Mouse (Mus musculus): ENCODE data around the gene Gpr161. TPM values are rescaled to one million over a fixed set of nuclear protein-coding genes. Genes with fewer than 3 reads are reported as not detected.

Gene Gpr161
- 2.9 TPM in 2 replicates for polyA plus RNA-seq (2015; fragmentation: Nextera tagmentation; extraction: Ambion mirVana)

GRCm38 (mm10) chr1:165295489-165295888 lies at the start of gene Gpr161:
Gene Gpr161 (plus strand): TSS chr1:165295789.
- Histone ChIP-seq H3K9ac (no peak within 1 kb of the TSS), H3K4me1 (replicated peaks) (0 out of 2 replicates have a peak, but pooled peaks cover 4% of the 10 kb centered on the region), H3K27me3 (no peaks in the 10 kb centered on the region), H3K36me3 (peaks cover 38% of the 10 kb centered on the region), H3K27ac (replicated peaks) (no peak within 1 kb of the TSS), H3K4me2 (no peak within 1 kb of the TSS), H3K4me3 (no peak within 1 kb of the TSS), H3K9me3 (no peaks in the 10 kb centered on the region)
- ATAC-seq (ENCODE audit: low read depth) = no peak
- 88% methylated on average over 1 of the region's 1 CpGs for WGBS

DNA sequence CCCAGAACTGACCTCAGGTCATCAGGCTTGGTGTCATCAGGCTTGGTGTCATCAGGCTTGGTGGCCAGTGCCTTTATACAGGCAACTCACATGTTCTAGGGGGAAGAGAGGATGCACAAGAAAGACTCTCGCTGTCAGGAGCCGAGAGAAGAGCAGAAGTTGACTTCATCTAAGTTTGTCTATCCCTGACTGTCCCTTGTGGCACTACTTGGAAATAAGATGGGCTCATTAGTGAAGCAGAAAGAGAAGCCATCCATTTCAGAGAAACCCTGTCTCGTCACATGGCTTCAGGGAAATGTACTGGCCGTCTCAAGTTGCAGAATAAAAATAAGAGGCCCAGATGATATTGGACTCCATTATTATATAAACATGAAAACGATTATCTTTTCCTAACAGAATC lies 49.0 kb upstream of the Gpr161 start:
- no peak for ATAC-seq (ENCODE audit: low read depth)
- H3K4me1 ChIP-seq (replicated peaks) = no peaks in the 10 kb centered on the region
- no peak overlapping the region for H3K9ac ChIP-seq
- no peaks in the 10 kb centered on the region for H3K9me3 ChIP-seq
- no peak overlapping the region for H3K4me3 ChIP-seq
- H3K27ac ChIP-seq (replicated peaks) = 0 out of 2 replicates have a peak overlapping the region, but pooled peaks have one; percentile 6
- H3K27me3 ChIP-seq = no peaks in the 10 kb centered on the region
- WGBS = 69% methylated on average over 5 of the region's 5 CpGs
- no peaks in the 10 kb centered on the region for H3K36me3 ChIP-seq
- H3K4me2 ChIP-seq = no peak overlapping the region

DNA sequence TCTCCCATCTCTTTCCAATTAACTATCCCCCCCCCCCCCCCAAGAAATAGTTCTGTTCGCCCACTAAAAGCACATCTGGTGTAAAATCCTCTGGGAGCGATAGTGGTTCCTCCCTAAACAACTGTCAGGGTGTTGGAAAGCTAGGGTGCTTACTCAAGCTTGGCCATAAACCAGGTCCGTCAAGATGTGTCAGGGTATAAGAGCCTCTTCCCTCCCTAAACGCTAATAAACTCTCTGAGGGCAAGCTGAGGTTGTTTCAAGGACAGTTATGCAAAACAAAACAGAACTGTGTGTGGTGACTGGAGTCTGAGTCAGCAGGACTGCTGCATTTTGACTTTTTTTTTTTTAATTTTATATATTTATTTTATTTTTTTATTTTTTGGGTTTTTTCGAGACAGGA lies 48.5 kb upstream of the Gpr161 start:
- Histone ChIP-seq H3K4me2 (no peak overlapping the region), H3K27ac (replicated peaks) (no peak overlapping the region), H3K27me3 (no peaks in the 10 kb centered on the region), H3K36me3 (no peaks in the 10 kb centered on the region), H3K9me3 (no peaks in the 10 kb centered on the region), H3K4me1 (replicated peaks) (no peaks in the 10 kb centered on the region), H3K9ac (no peak overlapping the region), H3K4me3 (no peak overlapping the region)
- peak; percentile 69 for ATAC-seq (ENCODE audit: low read depth)
- 64% methylated on average over 5 of the region's 5 CpGs for whole genome bisulfite sequencing

GRCm38 (mm10) chr1:165247788-165248187 lies 47.8 kb upstream of the Gpr161 start:
- H3K36me3 ChIP-seq = no peaks in the 10 kb centered on the region
- no peak overlapping the region for H3K9ac ChIP-seq
- H3K27ac ChIP-seq (replicated peaks) = no peak overlapping the region
- no peak for ATAC-seq (ENCODE audit: low read depth)
- H3K4me2 ChIP-seq = no peak overlapping the region
- 93% methylated on average over 3 of the region's 3 CpGs for WGBS
- H3K4me1 ChIP-seq (replicated peaks) = no peaks in the 10 kb centered on the region
- H3K9me3 ChIP-seq = no peaks in the 10 kb centered on the region
- H3K27me3 ChIP-seq = no peaks in the 10 kb centered on the region
- no peak overlapping the region for H3K4me3 ChIP-seq

DNA sequence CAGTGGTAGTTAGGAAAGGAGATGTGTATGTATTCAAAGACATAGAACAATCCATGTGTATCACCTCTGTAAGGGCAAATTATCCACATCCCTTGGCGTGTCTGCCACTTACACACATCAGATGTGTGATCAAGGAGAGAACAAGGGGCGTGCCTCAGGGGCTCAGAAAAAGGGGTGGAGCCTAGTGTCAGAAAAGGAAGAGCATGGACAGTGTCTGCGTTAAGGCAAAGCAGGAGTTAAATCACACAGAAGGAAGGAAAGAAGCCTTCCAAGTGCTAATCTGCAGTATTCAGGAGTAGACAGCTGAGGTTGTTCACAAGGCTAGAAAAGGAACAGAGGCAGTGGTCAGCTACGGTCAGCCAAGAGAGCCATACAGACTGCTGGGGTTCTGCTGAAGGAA lies 46.7 kb upstream of the Gpr161 start:
- WGBS = 65% methylated on average over 4 of the region's 4 CpGs

DNA sequence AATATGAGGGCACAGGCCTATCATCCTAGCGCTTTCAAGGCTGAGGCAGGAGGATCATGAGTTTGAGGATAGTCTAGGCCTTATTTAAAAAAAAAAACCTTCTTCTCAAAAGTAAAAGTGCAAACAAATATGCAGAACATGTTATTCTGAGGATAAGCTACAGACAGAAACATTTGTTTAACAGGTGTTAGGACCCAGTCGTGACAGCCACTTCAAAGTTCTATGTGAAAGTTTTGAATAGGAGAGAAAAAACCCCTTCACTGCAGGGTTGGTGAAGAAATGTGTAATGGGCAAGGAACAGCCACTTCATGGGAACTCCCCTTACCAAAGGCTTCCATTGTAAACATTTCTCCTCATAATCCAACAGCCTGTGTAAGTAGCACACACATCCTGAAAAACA lies 45.0 kb upstream of the Gpr161 start:
- H3K9ac ChIP-seq = no peak overlapping the region
- H3K36me3 ChIP-seq = no peaks in the 10 kb centered on the region
- H3K27ac ChIP-seq (replicated peaks) = no peak overlapping the region
- WGBS = 84% methylated on average over 2 of the region's 2 CpGs
- ATAC-seq (ENCODE audit: low read depth) = no peak
- no peaks in the 10 kb centered on the region for H3K4me1 ChIP-seq (replicated peaks)
- no peaks in the 10 kb centered on the region for H3K27me3 ChIP-seq
- H3K9me3 ChIP-seq = no peaks in the 10 kb centered on the region
- no peak overlapping the region for H3K4me3 ChIP-seq
- no peak overlapping the region for H3K4me2 ChIP-seq

More for the DNA sequence above, 46.7 kb upstream of the Gpr161 start:
- H3K4me1 ChIP-seq (replicated peaks) = no peaks in the 10 kb centered on the region
- H3K9ac ChIP-seq = no peak overlapping the region
- H3K9me3 ChIP-seq = no peaks in the 10 kb centered on the region
- no peak overlapping the region for H3K27ac ChIP-seq (replicated peaks)
- H3K27me3 ChIP-seq = no peaks in the 10 kb centered on the region
- ATAC-seq (ENCODE audit: low read depth) = no peak
- no peaks in the 10 kb centered on the region for H3K36me3 ChIP-seq
- H3K4me3 ChIP-seq = no peak overlapping the region
- no peak overlapping the region for H3K4me2 ChIP-seq

- Histone ChIP-seq H3K36me3 (no peaks in the 10 kb centered on the region), H3K27ac (replicated peaks) (no peak overlapping the region), H3K9me3 (no peaks in the 10 kb centered on the region), H3K4me3 (no peak overlapping the region), H3K4me1 (replicated peaks) (no peaks in the 10 kb centered on the region), H3K9ac (no peak overlapping the region), H3K4me2 (peak overlapping the region; percentile 14; the same call in 1 of the 2 replicates), H3K27me3 (no peaks in the 10 kb centered on the region)
- ATAC-seq (ENCODE audit: low read depth) = no peak
- WGBS = 54% methylated on average over 11 of the region's 11 CpGs
Observed at GRCm38 (mm10) chr1:165252027-165252671, 43.4 kb upstream of the Gpr161 start.

DNA sequence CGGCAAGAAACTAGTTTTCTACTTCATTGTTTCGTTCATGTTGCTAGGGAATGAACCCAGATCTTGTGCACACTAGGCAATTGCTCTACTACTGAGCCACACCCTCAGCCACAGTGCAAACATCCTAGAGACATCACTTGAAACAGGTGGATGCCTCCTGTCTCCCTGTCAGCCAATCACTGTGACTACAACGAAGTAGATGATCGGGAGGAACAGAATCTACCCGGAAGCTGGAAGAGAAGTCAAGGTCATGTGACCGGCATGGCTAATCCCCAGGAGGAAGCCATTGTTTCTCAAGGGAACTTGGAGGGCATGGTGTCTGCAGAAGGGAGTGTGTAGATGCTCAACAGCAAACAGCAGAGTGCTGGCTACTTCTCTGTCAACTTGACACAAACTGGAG lies 20.6 kb upstream of the Gpr161 start:
- no peaks in the 10 kb centered on the region for H3K36me3 ChIP-seq
- H3K27me3 ChIP-seq = no peaks in the 10 kb centered on the region
- H3K4me2 ChIP-seq = no peak overlapping the region
- H3K4me1 ChIP-seq (replicated peaks) = peaks cover under 1% of the 10 kb centered on the region
- no peak overlapping the region for H3K9ac ChIP-seq
- no peak for ATAC-seq (ENCODE audit: low read depth)
- H3K9me3 ChIP-seq = no peaks in the 10 kb centered on the region
- no peak overlapping the region for H3K27ac ChIP-seq (replicated peaks)
- no peak overlapping the region for H3K4me3 ChIP-seq
- WGBS = 90% methylated on average over 6 of the region's 6 CpGs

- Histone ChIP-seq H3K9me3 (no peaks in the 10 kb centered on the region), H3K4me2 (peak overlapping the region; percentile 84), H3K27me3 (no peaks in the 10 kb centered on the region), H3K9ac (peak overlapping the region; percentile 96), H3K4me1 (replicated peaks) (peaks cover 46% of the 10 kb centered on the region), H3K4me3 (peak overlapping the region; percentile 92), H3K36me3 (no peaks in the 10 kb centered on the region), H3K27ac (replicated peaks) (peak overlapping the region; percentile 92)
- WGBS = 10% methylated on average over 10 of the region's 10 CpGs
- no peak for ATAC-seq (ENCODE audit: low read depth)
Observed at GRCm38 (mm10) chr1:165280741-165281140, 14.8 kb upstream of the Gpr161 start.

GRCm38 (mm10) chr1:165281351-165282221 lies 14.0 kb upstream of the Gpr161 start:
- WGBS = under 1% methylated on average over 48 of the region's 71 CpGs
- peak; percentile 87 for ATAC-seq (ENCODE audit: low read depth)

DNA sequence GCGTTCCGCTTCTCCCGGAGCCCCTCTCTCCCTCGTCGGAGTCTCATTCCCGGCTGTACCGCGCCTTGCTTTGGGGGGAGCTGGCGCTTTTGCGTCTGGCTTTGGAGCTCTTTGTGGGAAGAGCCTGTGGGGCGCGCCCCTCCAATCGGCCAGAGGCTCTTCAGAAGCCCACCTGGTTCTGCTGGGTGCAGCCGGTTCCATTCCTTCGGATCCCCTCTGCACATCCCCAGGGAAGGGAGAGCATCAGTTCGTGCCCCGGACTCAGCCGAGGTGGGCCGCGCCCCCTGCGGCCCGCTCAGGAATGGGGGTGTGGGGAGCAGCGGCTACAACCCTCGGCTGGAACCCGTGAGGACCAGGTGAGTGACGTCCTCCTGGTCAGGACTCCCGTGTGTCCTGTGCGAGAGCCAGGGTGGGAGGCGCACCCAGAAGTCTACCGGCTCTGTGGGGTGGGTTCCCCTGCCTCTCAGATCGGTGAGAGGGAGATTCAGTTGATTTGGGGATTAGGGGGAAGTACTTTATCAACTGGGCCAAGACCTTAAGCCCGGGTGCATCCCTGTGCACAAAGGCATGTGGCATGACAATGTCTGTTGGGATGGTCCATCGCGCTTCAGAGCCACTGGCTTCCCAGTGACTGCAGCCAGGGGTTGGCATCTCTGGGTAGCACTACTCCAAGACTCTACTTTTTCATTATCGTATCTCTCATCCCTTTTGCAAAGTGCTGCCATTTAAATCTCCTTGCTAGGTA lies 13.2 kb upstream of the Gpr161 start:
- ATAC-seq (ENCODE audit: low read depth) = peak; percentile 72
- WGBS = under 1% methylated on average over 34 of the region's 35 CpGs

More at GRCm38 (mm10) chr1:165281351-165282221, 14.0 kb upstream of the Gpr161 start:
- H3K4me1 ChIP-seq (replicated peaks) = peaks cover 49% of the 10 kb centered on the region
- H3K4me2 ChIP-seq = peak overlapping the region; percentile 84
- H3K9me3 ChIP-seq = no peaks in the 10 kb centered on the region
- H3K36me3 ChIP-seq = no peaks in the 10 kb centered on the region
- H3K27me3 ChIP-seq = no peaks in the 10 kb centered on the region
- H3K4me3 ChIP-seq = peak overlapping the region; percentile 92
- peak overlapping the region; percentile 96 for H3K9ac ChIP-seq
- peak overlapping the region; percentile 92 for H3K27ac ChIP-seq (replicated peaks)

More for the DNA sequence above, 13.2 kb upstream of the Gpr161 start:
- H3K27ac ChIP-seq (replicated peaks) = peak overlapping the region; percentile 92
- H3K9me3 ChIP-seq = no peaks in the 10 kb centered on the region
- H3K4me1 ChIP-seq (replicated peaks) = peaks cover 49% of the 10 kb centered on the region
- H3K4me2 ChIP-seq = peak overlapping the region; percentile 84
- peak overlapping the region; percentile 92 for H3K4me3 ChIP-seq
- no peaks in the 10 kb centered on the region for H3K27me3 ChIP-seq
- H3K9ac ChIP-seq = peak overlapping the region; percentile 96
- H3K36me3 ChIP-seq = no peaks in the 10 kb centered on the region

All from neural tube, embryonic 13.5 days (tissue).